Mouse (Mus musculus): ENCODE results near the gene Cop1. TPM values are rescaled to one million over a fixed set of nuclear protein-coding genes. Genes with fewer than 3 reads are reported as not detected.

Cop1 gene
- polyA plus RNA-seq (2017; shearing (Covaris generic)): 10 to 100 TPM; 95.7 to 96.1 TPM

DNA sequence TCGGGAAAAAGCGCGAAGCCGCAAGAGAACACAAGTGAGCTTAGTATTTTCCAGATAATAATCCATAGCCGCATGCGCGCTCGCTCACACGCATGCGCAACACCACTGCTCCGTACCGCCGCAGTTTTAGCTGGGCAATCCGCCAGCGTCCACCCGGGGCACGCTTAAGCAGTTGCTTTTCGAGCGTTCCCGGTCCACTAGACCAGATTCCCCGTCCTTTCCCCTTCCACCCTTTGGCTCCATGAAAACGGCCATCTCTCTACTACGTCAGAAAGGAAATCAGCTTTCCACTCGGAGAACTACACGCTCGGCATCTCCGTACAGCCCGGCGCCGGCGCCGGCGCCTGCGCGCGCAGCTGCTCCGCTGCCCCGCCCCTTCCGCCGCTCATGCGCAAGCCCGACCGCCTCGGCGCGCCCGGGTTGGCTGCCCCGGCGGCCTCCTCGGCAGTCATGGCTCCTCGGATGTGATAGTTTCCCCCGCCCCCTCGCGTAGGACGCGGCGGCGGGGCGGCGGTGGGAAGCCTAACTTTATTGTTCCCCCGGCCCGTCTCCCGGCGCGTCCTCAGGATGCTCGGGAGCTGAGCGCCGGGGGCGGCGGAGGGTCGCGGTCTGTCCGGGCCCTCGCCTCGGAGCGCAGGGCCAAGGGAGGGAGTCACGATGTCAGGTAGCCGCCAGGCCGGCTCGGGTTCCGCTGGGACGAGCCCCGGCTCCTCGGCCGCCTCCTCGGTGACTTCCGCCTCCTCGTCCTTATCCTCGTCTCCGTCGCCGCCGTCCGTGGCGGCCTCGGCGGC, at the start of gene Cop1:
Cop1 (plus strand) TSS at position 540 of the 791 bp plus-strand sequence.

